Mouse (Mus musculus): ENCODE data around the gene Vps53. TPM values are rescaled to one million over a fixed set of nuclear protein-coding genes. Genes with fewer than 3 reads are reported as not detected.

Vps53 gene
- total and polyA plus RNA-seq, 2 experiments from 2014 or later = 25.2 to 40.6 TPM

GRCm38 (mm10) chr11:76144386-76144785 is 35.1 kb downstream of the Vps53 start:
- H3K36me3 ChIP-seq (replicated peaks; ENCODE audit: control insufficient read depth, insufficient read depth, low read length) = no peaks in the 10 kb centered on the region
- H3K4me1 ChIP-seq (ENCODE audit: control insufficient read depth, insufficient read depth) = peaks cover 15% of the 10 kb centered on the region
- WGBS = 89% methylated on average over 8 of the region's 8 CpGs
- ATAC-seq (ENCODE audit: insufficient read depth, low read depth) (no peak), DNase-seq (ENCODE audit: low spot score) (no peak)
- no peak overlapping the region for H3K4me3 ChIP-seq (ENCODE audit: low read depth, low read length)
- no peak overlapping the region for H3K27ac ChIP-seq (ENCODE audit: low read depth)
- H3K9me3 ChIP-seq (replicated peaks; ENCODE audit: control insufficient read depth, low read length) = no peaks in the 10 kb centered on the region
- H3K9ac ChIP-seq (replicated peaks; ENCODE audit: low read depth, low read length) = no peak overlapping the region
- TF ChIP-seq CTCF (IDR thresholded peaks at IDR 0.05; ENCODE audit: low read depth) = no peak
- no peak overlapping the region for H3K4me2 ChIP-seq (ENCODE audit: low read depth, low read length)
- H3K27me3 ChIP-seq (ENCODE audit: control insufficient read depth, insufficient read depth, low read length) = no peaks in the 10 kb centered on the region

- no peaks in the 10 kb centered on the region for H3K27me3 ChIP-seq (ENCODE audit: control insufficient read depth, insufficient read depth, low read length)
- 71% methylated on average over 3 of the region's 3 CpGs for whole genome bisulfite sequencing
- no peak for ATAC-seq (ENCODE audit: insufficient read depth, low read depth)
- H3K9ac ChIP-seq (replicated peaks; ENCODE audit: low read depth, low read length) = no peak overlapping the region
- no peaks in the 10 kb centered on the region for H3K9me3 ChIP-seq (replicated peaks; ENCODE audit: control insufficient read depth, low read length)
- no peak overlapping the region for H3K4me3 ChIP-seq (ENCODE audit: low read depth, low read length)
- no peak for DNase-seq (ENCODE audit: low spot score)
- H3K27ac ChIP-seq (ENCODE audit: low read depth) = no peak overlapping the region
- peaks cover 45% of the 10 kb centered on the region for H3K36me3 ChIP-seq (replicated peaks; ENCODE audit: control insufficient read depth, insufficient read depth, low read length)
- H3K4me2 ChIP-seq (ENCODE audit: low read depth, low read length) = no peak overlapping the region
- H3K4me1 ChIP-seq (ENCODE audit: control insufficient read depth, insufficient read depth) = 0 out of 2 replicates have a peak, but pooled peaks cover 5% of the 10 kb centered on the region
- TF ChIP-seq CTCF (IDR thresholded peaks at IDR 0.05; ENCODE audit: low read depth) (no peak), EP300 (IDR thresholded peaks at IDR 0.05; ENCODE audit: low read depth) (no peak)
Observed at GRCm38 (mm10) chr11:76137996-76138395, 41.5 kb downstream of the Vps53 start.

GRCm38 (mm10) chr11:76135641-76136437 is 43.6 kb downstream of the Vps53 start:
- peaks cover 45% of the 10 kb centered on the region for H3K36me3 ChIP-seq (replicated peaks; ENCODE audit: control insufficient read depth, insufficient read depth, low read length)
- no peak overlapping the region for H3K4me3 ChIP-seq (ENCODE audit: low read depth, low read length)
- H3K4me2 ChIP-seq (ENCODE audit: low read depth, low read length) = no peak overlapping the region
- no peak overlapping the region for H3K9ac ChIP-seq (replicated peaks; ENCODE audit: low read depth, low read length)
- 0 out of 2 replicates have a peak, but pooled peaks cover 5% of the 10 kb centered on the region for H3K4me1 ChIP-seq (ENCODE audit: control insufficient read depth, insufficient read depth)
- DNase-seq (ENCODE audit: low spot score) (no peak), ATAC-seq (ENCODE audit: insufficient read depth, low read depth) (no peak)
- H3K9me3 ChIP-seq (replicated peaks; ENCODE audit: control insufficient read depth, low read length) = no peaks in the 10 kb centered on the region
- TF ChIP-seq EP300 (IDR thresholded peaks at IDR 0.05; ENCODE audit: low read depth) = no peak
- TF ChIP-seq CTCF (IDR thresholded peaks at IDR 0.05; ENCODE audit: low read depth) = no peak
- H3K27me3 ChIP-seq (ENCODE audit: control insufficient read depth, insufficient read depth, low read length) = no peaks in the 10 kb centered on the region
- 80% methylated on average over 7 of the region's 7 CpGs for WGBS
- no peak overlapping the region for H3K27ac ChIP-seq (ENCODE audit: low read depth)

- WGBS = 53% methylated on average over 5 of the region's 5 CpGs
- H3K9me3 ChIP-seq (replicated peaks; ENCODE audit: control insufficient read depth, low read length) = no peaks in the 10 kb centered on the region
- H3K27me3 ChIP-seq (ENCODE audit: control insufficient read depth, insufficient read depth, low read length) = no peaks in the 10 kb centered on the region
- H3K4me3 ChIP-seq (ENCODE audit: low read depth, low read length) = no peak overlapping the region
- H3K36me3 ChIP-seq (replicated peaks; ENCODE audit: control insufficient read depth, insufficient read depth, low read length) = peaks cover 28% of the 10 kb centered on the region
- DNase-seq (ENCODE audit: low spot score) (peak; percentile 24), ATAC-seq (ENCODE audit: insufficient read depth, low read depth) (peak; percentile 69)
- H3K9ac ChIP-seq (replicated peaks; ENCODE audit: low read depth, low read length) = no peak overlapping the region
- peaks cover 12% of the 10 kb centered on the region for H3K4me1 ChIP-seq (ENCODE audit: control insufficient read depth, insufficient read depth)
- peak overlapping the region; percentile 47; the same call in 1 of the 2 replicates for H3K27ac ChIP-seq (ENCODE audit: low read depth)
- TF ChIP-seq EP300 (IDR thresholded peaks at IDR 0.05; ENCODE audit: low read depth) (peak; percentile 81), CTCF (IDR thresholded peaks at IDR 0.05; ENCODE audit: low read depth) (no peak)
- H3K4me2 ChIP-seq (ENCODE audit: low read depth, low read length) = no peak overlapping the region
Observed at GRCm38 (mm10) chr11:76130859-76131258, 48.6 kb downstream of the Vps53 start.

- ATAC-seq (ENCODE audit: insufficient read depth, low read depth) (peak; percentile 91), DNase-seq (ENCODE audit: low spot score) (peak; percentile 94)
- H3K36me3 ChIP-seq (replicated peaks; ENCODE audit: control insufficient read depth, insufficient read depth, low read length) = 0 out of 2 replicates have a peak, but pooled peaks cover 4% of the 10 kb centered on the region
- H3K4me3 ChIP-seq (ENCODE audit: low read depth, low read length) = no peak overlapping the region
- peaks cover 43% of the 10 kb centered on the region for H3K4me1 ChIP-seq (ENCODE audit: control insufficient read depth, insufficient read depth)
- WGBS = 22% methylated on average over 8 of the region's 8 CpGs
- no peak for TF ChIP-seq CTCF (IDR thresholded peaks at IDR 0.05; ENCODE audit: low read depth)
- peak; percentile 48; the same call in 1 of the 2 replicates for TF ChIP-seq EP300 (IDR thresholded peaks at IDR 0.05; ENCODE audit: low read depth)
- no peak overlapping the region for H3K9ac ChIP-seq (replicated peaks; ENCODE audit: low read depth, low read length)
- H3K4me2 ChIP-seq (ENCODE audit: low read depth, low read length) = peak overlapping the region; percentile 40
- H3K27ac ChIP-seq (ENCODE audit: low read depth) = peak overlapping the region; percentile 86
- no peaks in the 10 kb centered on the region for H3K27me3 ChIP-seq (ENCODE audit: control insufficient read depth, insufficient read depth, low read length)
- H3K9me3 ChIP-seq (replicated peaks; ENCODE audit: control insufficient read depth, low read length) = no peaks in the 10 kb centered on the region
Observed at GRCm38 (mm10) chr11:76125386-76125785, 54.1 kb downstream of the Vps53 start.

Measured in heart, postnatal 0 days (tissue).